Mouse (Mus musculus) embryonic facial prominence, embryonic 11.5 days (tissue): ENCODE data around the gene D7Ertd443e. TPM values are rescaled to one million over a fixed set of nuclear protein-coding genes. Genes with fewer than 3 reads are reported as not detected.
A peak's percentile ranks its signal among the peaks of the same experiment; 100 is the strongest.

Source experiments
- ATAC-seq: fragments of 200-750 bp; cut with Nextera tagmentation; replicated peaks from 2 replicates; pipeline ENCODE4 v1.8.0; 2017; ENCODE audit warnings: low read depth; ENCODE audit not compliant: insufficient number of reproducible peaks, low FRiP score, low TSS enrichment
- DNase-seq: peaks from one replicate; pipeline ENCODE4 v3.0.0-alpha.2; 2015; ENCODE audit warnings: low spot score
- H3K27ac ChIP-seq: fragments of 300-500 bp; sonication (generic); replicated peaks from 2 replicates; pipeline ENCODE4 v1.5.1; 2014; ENCODE audit warnings: mild to moderate bottlenecking, low read depth, low read length, control low read depth
- H3K27me3 ChIP-seq: fragments of 300-500 bp; sonication (generic); 2 replicates; pipeline ENCODE4 v1.6.1; 2014; ENCODE audit warnings: mild to moderate bottlenecking, low read length, moderate library complexity, mixed read lengths; ENCODE audit not compliant: control insufficient read depth, insufficient read depth
- H3K36me3 ChIP-seq: fragments of 300-500 bp; sonication (generic); replicated peaks from 2 replicates; pipeline ENCODE4 v1.6.1; 2014; ENCODE audit warnings: low read depth, mild to moderate bottlenecking, low read length, moderate library complexity, mixed read lengths; ENCODE audit not compliant: control insufficient read depth, insufficient read depth
- H3K4me1 ChIP-seq: fragments of 300-500 bp; sonication (generic); 2 replicates; pipeline ENCODE4 v1.6.1; 2014; ENCODE audit warnings: low read length, mixed read lengths; ENCODE audit not compliant: control insufficient read depth, insufficient read depth
- H3K4me2 ChIP-seq: fragments of 300-500 bp; sonication (generic); 2 replicates; pipeline ENCODE4 v1.6.1; 2014; ENCODE audit warnings: low read depth, mild to moderate bottlenecking, control low read depth, low read length, moderate library complexity
- H3K4me3 ChIP-seq: fragments of 300-500 bp; sonication (generic); 2 replicates; pipeline ENCODE4 v1.5.1; 2014; ENCODE audit warnings: low read depth, low read length, control low read depth
- H3K9ac ChIP-seq: fragments of 300-500 bp; sonication (generic); replicated peaks from 2 replicates; pipeline ENCODE4 v1.6.1; 2014; ENCODE audit warnings: mild to moderate bottlenecking, control low read depth, low read length
- H3K9me3 ChIP-seq: fragments of 300-500 bp; sonication (generic); replicated peaks from 2 replicates; pipeline ENCODE4 v1.6.1; 2016; ENCODE audit warnings: mild to moderate bottlenecking, low read length, inconsistent platforms, mixed read lengths; ENCODE audit not compliant: control insufficient read depth
- WGBS: fragments of 180-500 bp; shearing (Covaris S2); extraction: QIAGEN DNeasy Blood & Tissue Kit; methylation state at CpG from one replicate; pipeline ENCODE4 v1.1.7; 2014; 5-methylcytosine and 5-hydroxymethylcytosine counted together
- polyA plus RNA-seq: library from polyadenylated mRNA; unstranded; fragments of >200 nt; fragmentation: Nextera tagmentation; extraction: Ambion mirVana; gene quantifications from 2 replicates; pipeline ENCODE4 v1.2.1, GENCODE M21; 2014

The D7Ertd443e gene
- polyA plus RNA-seq, 1 experiment from 2014 or later, result 0.07 TPM

- H3K27me3 ChIP-seq, result no peaks in the 10 kb centered on the region
- H3K4me2 ChIP-seq, result no peak overlapping the region
- no peak for DNase-seq
- WGBS, result 79% methylated on average over 3 of the region's 3 CpGs
- H3K4me1 ChIP-seq, result no peaks in the 10 kb centered on the region
- H3K4me3 ChIP-seq, result no peak overlapping the region
- H3K9me3 ChIP-seq, result no peaks in the 10 kb centered on the region
- no peaks in the 10 kb centered on the region for H3K36me3 ChIP-seq
- H3K27ac ChIP-seq, result no peak overlapping the region
- no peak for ATAC-seq
- no peak overlapping the region for H3K9ac ChIP-seq
Observed at GRCm38 (mm10) chr7:134382791-134383190, 2.7 kb downstream of the D7Ertd443e start.

DNA sequence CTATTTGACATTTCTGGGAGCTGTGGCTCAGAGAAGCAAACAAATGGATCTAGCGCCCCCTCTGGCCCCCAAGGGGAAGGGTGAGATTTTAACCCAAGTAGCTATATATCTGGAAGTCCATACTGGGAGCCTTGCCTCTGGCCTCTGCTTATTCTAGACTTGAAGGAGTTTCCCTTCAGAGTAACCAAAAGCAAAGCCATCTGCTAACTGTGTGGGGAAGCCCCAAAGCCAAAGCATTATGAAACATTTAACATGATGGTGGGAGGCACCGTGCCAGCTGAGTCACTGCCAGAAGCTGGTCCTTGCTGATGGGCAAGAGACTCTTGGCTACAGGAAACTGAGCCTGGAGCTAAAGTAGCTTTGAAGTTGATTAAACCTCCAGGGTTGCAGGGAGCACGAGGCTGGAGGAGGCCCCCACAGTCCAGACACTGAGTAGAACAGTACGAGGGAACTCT lies 4.0 kb downstream of the D7Ertd443e start:
- H3K27me3 ChIP-seq, result no peaks in the 10 kb centered on the region
- no peak overlapping the region for H3K4me3 ChIP-seq
- H3K36me3 ChIP-seq, result no peaks in the 10 kb centered on the region
- H3K4me1 ChIP-seq, result no peaks in the 10 kb centered on the region
- WGBS, result 46% methylated on average over 4 of the region's 4 CpGs
- H3K4me2 ChIP-seq, result no peak overlapping the region
- H3K27ac ChIP-seq, result no peak overlapping the region
- no peaks in the 10 kb centered on the region for H3K9me3 ChIP-seq
- DNase-seq (peak; percentile 15), ATAC-seq (no peak)
- H3K9ac ChIP-seq, result no peak overlapping the region

DNA sequence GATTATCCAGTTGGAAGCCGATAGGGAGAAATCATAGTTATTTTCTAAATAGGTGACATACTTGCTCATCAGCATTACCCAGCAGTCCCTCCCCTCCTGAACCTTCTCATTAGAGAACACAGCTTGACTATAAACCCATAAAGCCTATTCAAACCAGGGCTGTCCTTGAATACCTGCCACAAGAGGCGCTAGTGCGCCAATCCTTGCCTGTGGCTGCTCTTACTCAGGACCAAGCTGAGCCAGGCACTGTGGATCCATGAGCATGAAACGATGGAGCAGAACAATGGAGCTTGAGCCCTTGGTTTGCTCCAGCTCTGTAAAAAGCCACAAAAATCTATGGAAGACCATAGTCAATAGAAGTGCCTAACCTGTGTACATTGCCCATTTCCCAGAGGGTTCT lies 7.2 kb downstream of the D7Ertd443e start:
- Histone ChIP-seq H3K4me1 (no peaks in the 10 kb centered on the region), H3K4me2 (no peak overlapping the region), H3K9ac (no peak overlapping the region), H3K27ac (no peak overlapping the region), H3K4me3 (no peak overlapping the region), H3K9me3 (no peaks in the 10 kb centered on the region), H3K27me3 (no peaks in the 10 kb centered on the region), H3K36me3 (no peaks in the 10 kb centered on the region)
- 46% methylated on average over 4 of the region's 4 CpGs for WGBS
- peak; percentile 71 for DNase-seq
- ATAC-seq, result 0 out of 2 replicates have a peak, but pooled peaks have one; percentile 34

- no peak overlapping the region for H3K27ac ChIP-seq
- no peaks in the 10 kb centered on the region for H3K4me1 ChIP-seq
- H3K36me3 ChIP-seq, result no peaks in the 10 kb centered on the region
- DNase-seq (peak; percentile 5), ATAC-seq (no peak)
- H3K4me2 ChIP-seq, result no peak overlapping the region
- no peak overlapping the region for H3K9ac ChIP-seq
- 60% methylated on average over 7 of the region's 7 CpGs for WGBS
- no peaks in the 10 kb centered on the region for H3K27me3 ChIP-seq
- H3K9me3 ChIP-seq, result no peaks in the 10 kb centered on the region
- H3K4me3 ChIP-seq, result no peak overlapping the region
Observed at GRCm38 (mm10) chr7:134376786-134377185, 8.7 kb downstream of the D7Ertd443e start.

- Histone ChIP-seq H3K4me2 (no peak overlapping the region), H3K27me3 (no peaks in the 10 kb centered on the region), H3K4me3 (no peak overlapping the region), H3K9ac (no peak overlapping the region), H3K4me1 (no peaks in the 10 kb centered on the region), H3K27ac (no peak overlapping the region), H3K36me3 (no peaks in the 10 kb centered on the region), H3K9me3 (no peaks in the 10 kb centered on the region)
- ATAC-seq (no peak), DNase-seq (no peak)
- WGBS, result 52% methylated on average over 5 of the region's 5 CpGs
Observed at GRCm38 (mm10) chr7:134372276-134372675, 13.2 kb downstream of the D7Ertd443e start.

DNA sequence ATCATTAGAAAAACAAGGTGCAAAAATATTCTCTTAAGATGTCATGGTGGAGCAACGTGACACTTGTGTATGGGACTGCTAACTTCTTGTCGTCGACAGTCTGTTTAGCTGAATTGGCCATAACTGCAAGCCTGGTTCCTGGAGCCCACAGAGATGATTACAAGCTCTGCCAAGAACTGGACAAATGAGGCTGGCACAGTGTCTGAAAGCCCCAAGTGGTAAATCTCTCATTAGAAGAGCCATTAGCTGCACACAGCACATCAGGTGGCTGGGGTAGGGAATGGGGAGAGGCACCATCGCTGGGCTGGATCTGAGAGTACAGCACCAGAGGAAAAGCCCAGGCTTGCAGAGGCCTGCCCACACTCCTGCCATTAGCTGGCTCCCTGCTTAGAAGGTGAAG lies 16.2 kb downstream of the D7Ertd443e start:
- DNase-seq (no peak), ATAC-seq (no peak)
- H3K9me3 ChIP-seq, result no peaks in the 10 kb centered on the region
- no peaks in the 10 kb centered on the region for H3K36me3 ChIP-seq
- H3K4me2 ChIP-seq, result no peak overlapping the region
- H3K4me1 ChIP-seq, result no peaks in the 10 kb centered on the region
- no peaks in the 10 kb centered on the region for H3K27me3 ChIP-seq
- 80% methylated on average over 4 of the region's 4 CpGs for WGBS
- no peak overlapping the region for H3K27ac ChIP-seq
- H3K9ac ChIP-seq, result no peak overlapping the region
- no peak overlapping the region for H3K4me3 ChIP-seq

DNA sequence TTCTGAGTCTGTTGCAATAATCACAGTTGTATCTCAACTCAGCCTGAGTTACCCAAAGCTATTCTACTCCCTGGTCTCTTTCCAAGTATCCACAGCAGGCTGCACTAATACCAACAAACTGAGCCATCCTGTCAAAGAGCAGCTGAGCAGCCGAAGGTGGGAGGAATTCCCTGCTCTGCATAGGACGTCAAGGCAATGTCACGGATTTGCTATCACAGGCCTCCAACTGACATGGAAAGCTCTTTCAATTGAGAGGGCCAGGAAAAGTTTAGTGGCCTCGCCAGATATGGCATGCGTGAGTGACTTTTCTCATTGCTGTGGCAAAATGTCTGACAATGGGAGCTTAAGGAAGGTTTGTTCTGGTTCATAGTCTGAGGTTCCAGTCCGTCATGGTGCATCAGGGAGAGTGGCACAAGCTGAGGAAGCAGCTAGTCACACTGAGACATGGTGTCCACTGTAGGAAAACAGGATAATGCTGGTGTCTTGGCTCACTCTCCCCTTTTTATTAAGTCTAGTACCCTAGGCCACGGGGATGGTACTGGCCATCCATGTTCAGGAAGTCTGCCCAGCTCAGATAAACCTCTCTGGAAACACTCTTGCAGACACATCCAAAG lies 23.1 kb downstream of the D7Ertd443e start:
- H3K36me3 ChIP-seq, result no peaks in the 10 kb centered on the region
- H3K4me2 ChIP-seq, result no peak overlapping the region
- 76% methylated on average over 7 of the region's 7 CpGs for WGBS
- no peak overlapping the region for H3K4me3 ChIP-seq
- H3K9ac ChIP-seq, result no peak overlapping the region
- DNase-seq, result no peak
- ATAC-seq, result no peak
- H3K27me3 ChIP-seq, result no peaks in the 10 kb centered on the region
- H3K4me1 ChIP-seq, result no peaks in the 10 kb centered on the region
- H3K9me3 ChIP-seq, result no peaks in the 10 kb centered on the region
- no peak overlapping the region for H3K27ac ChIP-seq

GRCm38 (mm10) chr7:134348825-134349224 lies 36.6 kb downstream of the D7Ertd443e start:
- Histone ChIP-seq H3K9ac (no peak overlapping the region), H3K9me3 (no peaks in the 10 kb centered on the region), H3K27me3 (no peaks in the 10 kb centered on the region), H3K4me2 (no peak overlapping the region), H3K4me1 (no peaks in the 10 kb centered on the region), H3K36me3 (no peaks in the 10 kb centered on the region), H3K27ac (no peak overlapping the region), H3K4me3 (no peak overlapping the region)
- 0 out of 2 replicates have a peak, but pooled peaks have one; percentile 48 for ATAC-seq
- DNase-seq, result peak; percentile 68
- 37% methylated on average over 6 of the region's 6 CpGs for WGBS
